Mouse (Mus musculus): ENCODE measurements at regions not wholly inside any gene's neighbourhood (a gene's known extent, or its start where the extent isn't known, plus 50 kb on each side); places are given as distances from the start of the nearest gene placed in this dataset.
A peak's percentile ranks its signal among the peaks of the same experiment; 100 is the strongest.

DNA sequence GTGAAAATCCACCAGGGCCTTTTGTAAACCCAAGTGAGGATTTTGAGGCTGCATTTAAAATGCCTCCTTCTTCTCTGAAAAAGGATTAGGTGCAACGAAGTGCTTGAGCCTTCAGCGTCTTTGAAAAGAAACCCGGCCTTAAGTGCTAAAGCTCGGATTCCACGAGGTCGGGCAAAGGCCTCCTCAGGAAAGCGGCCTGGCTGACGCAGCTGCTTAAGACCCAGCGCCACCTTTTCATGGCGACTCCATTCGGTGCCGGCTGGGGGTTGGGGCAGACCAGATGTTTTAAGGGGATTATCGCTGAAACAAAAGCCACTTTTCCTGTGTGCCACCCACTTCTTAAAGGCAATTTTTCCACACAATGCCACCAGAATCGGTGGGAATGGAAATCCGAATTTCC is 61.6 kb upstream of the 4932438H23Rik start:
- no peak for DNase-seq (ENCODE audit: low read depth, low spot score)
- TF ChIP-seq CTCF (IDR thresholded peaks at IDR 0.05): no peak
- ATAC-seq: no peak
- CTCF ChIA-PET: no interaction called here
- in situ Hi-C loops (cut with MboI; ENCODE audit: low pct_unique_long_range_greater_than_20kb): no loop called here
- POLR2A ChIA-PET: no interaction called here
- peaks cover 25% of the 10 kb centered on the region for H3K27me3 ChIP-seq

GRCm38 (mm10) chr16:91160679-91161078 is 64.6 kb upstream of the Olig2 start:
- no peak for DNase-seq (ENCODE audit: low read depth, low spot score)

GRCm38 (mm10) chr16:91161616-91162015 is 63.6 kb upstream of the Olig2 start:
- H3K27me3 ChIP-seq: peaks cover 26% of the 10 kb centered on the region
- in situ Hi-C loops (cut with MboI; ENCODE audit: low pct_unique_long_range_greater_than_20kb): no loop called here
- no peak for DNase-seq (ENCODE audit: low read depth, low spot score)
- ChIA-PET CTCF (no interaction called here), POLR2A (no interaction called here)
- no peak for TF ChIP-seq CTCF (IDR thresholded peaks at IDR 0.05)
- ATAC-seq: no peak

More at GRCm38 (mm10) chr16:91160679-91161078, 64.6 kb upstream of the Olig2 start:
- CTCF ChIA-PET: no interaction called here
- H3K27me3 ChIP-seq: peaks cover 26% of the 10 kb centered on the region
- POLR2A ChIA-PET: no interaction called here
- in situ Hi-C loops (cut with MboI; ENCODE audit: low pct_unique_long_range_greater_than_20kb): no loop called here
- ATAC-seq: no peak
- peak; percentile 57 for TF ChIP-seq CTCF (IDR thresholded peaks at IDR 0.05)

GRCm38 (mm10) chr16:91162381-91162780 is 62.9 kb upstream of the Olig2 start:
- DNase-seq (ENCODE audit: low read depth, low spot score): no peak
- ChIA-PET POLR2A (no interaction called here), CTCF (no interaction called here)
- no peak for ATAC-seq
- peaks cover 24% of the 10 kb centered on the region for H3K27me3 ChIP-seq
- TF ChIP-seq CTCF (IDR thresholded peaks at IDR 0.05): no peak
- in situ Hi-C loops (cut with MboI; ENCODE audit: low pct_unique_long_range_greater_than_20kb): no loop called here

DNA sequence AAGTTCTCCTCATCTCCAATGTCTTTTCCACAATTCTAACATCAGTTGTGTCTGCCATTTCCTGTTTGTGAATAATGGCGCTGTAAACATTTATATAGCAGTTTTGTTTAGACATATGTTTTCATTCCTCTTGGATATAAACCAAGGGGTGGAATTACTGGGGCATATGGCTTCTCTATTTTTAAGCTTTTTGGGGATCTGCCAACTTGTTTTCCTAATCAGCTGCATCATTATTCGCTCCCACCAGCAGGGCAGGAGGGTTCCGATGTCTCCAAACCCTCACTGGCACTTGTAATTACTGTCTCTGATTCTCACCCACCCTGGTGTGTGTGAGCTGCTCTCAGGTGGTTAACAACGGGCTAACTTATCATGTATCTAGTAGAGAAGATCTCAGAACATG is 59.4 kb upstream of the Olig2 start:
- peaks cover 32% of the 10 kb centered on the region for H3K27me3 ChIP-seq
- in situ Hi-C loops (cut with MboI; ENCODE audit: low pct_unique_long_range_greater_than_20kb): no loop called here
- ATAC-seq: no peak
- no peak for DNase-seq (ENCODE audit: low read depth, low spot score)
- ChIA-PET POLR2A (no interaction called here), CTCF (no interaction called here)
- TF ChIP-seq CTCF (IDR thresholded peaks at IDR 0.05): no peak

- TF ChIP-seq CTCF (IDR thresholded peaks at IDR 0.05): peak; percentile 48
- DNase-seq (ENCODE audit: low read depth, low spot score) (no peak), ATAC-seq (no peak)
- ChIA-PET CTCF (no interaction called here), POLR2A (no interaction called here)
- peaks cover 29% of the 10 kb centered on the region for H3K27me3 ChIP-seq
- in situ Hi-C loops (cut with MboI; ENCODE audit: low pct_unique_long_range_greater_than_20kb): no loop called here
These were observed 58.4 kb upstream of the Olig2 start for GRCm38 (mm10) chr16:91166866-91167265.

DNA sequence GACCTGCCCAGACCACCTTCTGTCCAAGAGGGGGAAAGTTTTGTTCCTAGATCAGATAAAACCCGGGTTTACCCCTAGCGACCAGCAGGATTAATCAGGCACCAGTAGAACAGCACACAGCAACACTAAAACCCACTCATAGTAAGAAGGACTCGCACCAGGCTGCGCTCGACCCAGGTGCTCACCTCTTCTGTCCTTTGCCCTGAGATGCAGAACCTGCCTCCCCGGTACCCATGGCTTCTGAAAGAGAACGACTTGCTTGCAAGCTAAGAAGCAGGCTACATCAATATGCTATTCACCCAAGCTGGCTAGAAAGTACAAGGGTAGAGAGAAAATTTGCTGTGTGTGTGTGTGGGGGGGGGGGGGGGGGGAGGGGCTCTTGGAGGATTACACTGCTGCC is 56.9 kb upstream of the Olig2 start:
- ChIA-PET CTCF (interaction anchor here (1.8 kb wide), 1 partner anchor 10 kb away, joined by 6 read pairs; no protein-coding TSS in a partner anchor), POLR2A (no interaction called here)
- in situ Hi-C loops (cut with MboI; ENCODE audit: low pct_unique_long_range_greater_than_20kb): no loop called here
- no peak for ATAC-seq
- no peak for TF ChIP-seq CTCF (IDR thresholded peaks at IDR 0.05)
- H3K27me3 ChIP-seq: peaks cover 44% of the 10 kb centered on the region
- DNase-seq (ENCODE audit: low read depth, low spot score): no peak

- in situ Hi-C loops (cut with MboI; ENCODE audit: low pct_unique_long_range_greater_than_20kb): no loop called here
- ChIA-PET CTCF (interaction anchor here (1.8 kb wide), 1 partner anchor 11 kb away, joined by 6 read pairs; no protein-coding TSS in a partner anchor), POLR2A (no interaction called here)
- no peak for DNase-seq (ENCODE audit: low read depth, low spot score)
- ATAC-seq: no peak
- peaks cover 54% of the 10 kb centered on the region for H3K27me3 ChIP-seq
- TF ChIP-seq CTCF (IDR thresholded peaks at IDR 0.05): no peak
These were observed 55.4 kb upstream of the Olig2 start for GRCm38 (mm10) chr16:91169829-91170228.

DNA sequence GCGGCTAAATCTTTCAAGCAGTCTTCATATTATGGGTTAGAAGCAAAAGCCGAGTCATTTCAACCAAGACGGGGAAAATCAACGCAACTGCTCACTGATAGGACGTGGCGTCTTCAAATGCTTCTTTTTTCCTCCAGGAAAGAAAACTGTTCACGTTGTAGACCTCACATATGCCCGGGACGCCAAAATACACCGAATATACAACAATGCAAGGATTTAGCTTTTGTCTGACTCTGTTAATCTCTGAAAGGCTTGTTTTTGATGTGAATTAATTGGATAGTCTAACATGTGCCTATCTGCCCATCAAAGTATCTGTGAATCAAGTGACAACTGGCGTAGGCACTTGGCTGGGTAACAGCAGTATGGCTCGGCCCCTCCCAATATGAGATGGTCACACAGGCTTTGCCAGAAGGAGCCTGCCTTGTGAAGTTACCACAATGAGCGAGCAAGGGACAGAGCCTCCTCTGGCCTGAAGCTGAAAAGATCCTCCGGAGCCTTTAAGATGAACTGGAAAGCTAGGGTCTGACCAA is 53.3 kb upstream of the Olig2 start:
- POLR2A ChIA-PET: no interaction called here
- ATAC-seq: no peak
- CTCF ChIA-PET: interaction anchor here (1.5 kb wide), 1 partner anchor 9 kb away, joined by 3 read pairs; no protein-coding TSS in a partner anchor
- H3K27me3 ChIP-seq: peaks cover 47% of the 10 kb centered on the region
- in situ Hi-C loops (cut with MboI; ENCODE audit: low pct_unique_long_range_greater_than_20kb): no loop called here
- DNase-seq (ENCODE audit: low read depth, low spot score): no peak
- TF ChIP-seq CTCF (IDR thresholded peaks at IDR 0.05): no peak

GRCm38 (mm10) chr16:91172510-91172909 is 52.7 kb upstream of the Olig2 start:
- ATAC-seq (no peak), DNase-seq (ENCODE audit: low read depth, low spot score) (no peak)
- ChIA-PET CTCF (interaction anchor here (1.5 kb wide), 1 partner anchor 9 kb away, joined by 3 read pairs; no protein-coding TSS in a partner anchor), POLR2A (no interaction called here)
- TF ChIP-seq CTCF (IDR thresholded peaks at IDR 0.05): no peak
- peaks cover 52% of the 10 kb centered on the region for H3K27me3 ChIP-seq
- in situ Hi-C loops (cut with MboI; ENCODE audit: low pct_unique_long_range_greater_than_20kb): no loop called here

DNA sequence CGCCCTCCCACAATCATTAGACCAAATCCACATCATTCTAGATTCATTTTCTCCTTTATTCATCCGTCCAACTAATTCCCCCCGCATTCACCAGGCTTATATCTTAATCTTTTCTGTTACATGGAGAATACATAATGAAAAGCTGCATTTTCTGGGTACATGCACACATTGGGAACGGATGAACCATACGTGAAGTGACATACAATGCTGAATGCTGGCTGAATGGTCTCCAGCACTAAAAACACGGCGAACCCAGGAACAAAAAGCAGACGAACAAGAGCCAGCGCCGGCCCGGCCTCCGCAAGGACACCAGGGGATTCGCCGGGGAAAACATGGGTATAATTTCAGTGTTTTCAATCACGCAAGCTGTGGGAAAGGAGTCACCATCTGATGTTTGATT is 52.0 kb upstream of the Olig2 start:
- ATAC-seq: no peak
- DNase-seq (ENCODE audit: low read depth, low spot score): no peak
- ChIA-PET POLR2A (no interaction called here), CTCF (interaction anchor here (1.5 kb wide), 1 partner anchor 8 kb away, joined by 3 read pairs; no protein-coding TSS in a partner anchor)
- peaks cover 52% of the 10 kb centered on the region for H3K27me3 ChIP-seq
- TF ChIP-seq CTCF (IDR thresholded peaks at IDR 0.05): no peak
- in situ Hi-C loops (cut with MboI; ENCODE audit: low pct_unique_long_range_greater_than_20kb): no loop called here

DNA sequence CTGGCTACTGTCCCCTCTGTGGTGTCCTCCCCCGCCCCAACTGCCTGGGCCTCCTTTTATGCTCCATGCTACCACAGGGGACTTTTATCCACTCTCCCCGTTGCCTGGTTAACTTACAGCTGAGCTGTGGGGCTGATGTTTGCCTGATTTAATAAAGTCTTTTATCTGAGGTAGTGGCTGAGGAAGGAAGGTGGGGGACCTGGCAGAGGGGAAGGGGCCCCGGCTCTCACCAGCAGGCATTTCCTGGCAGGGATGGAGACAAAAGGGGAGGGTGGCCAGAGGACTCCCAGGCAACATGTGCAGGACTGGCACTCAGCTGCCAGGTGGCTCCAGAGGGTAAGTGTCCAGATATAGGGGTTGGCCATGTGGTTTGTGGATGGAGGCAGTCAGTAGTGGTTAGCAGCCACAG is 51.4 kb upstream of the Olig2 start:
- DNase-seq (ENCODE audit: low read depth, low spot score) (no peak), ATAC-seq (no peak)
- CTCF ChIA-PET: no interaction called here
- in situ Hi-C loops (cut with MboI; ENCODE audit: low pct_unique_long_range_greater_than_20kb): no loop called here
- no peak for TF ChIP-seq CTCF (IDR thresholded peaks at IDR 0.05)
- POLR2A ChIA-PET: no interaction called here
- H3K27me3 ChIP-seq: peaks cover 51% of the 10 kb centered on the region
